Mouse (Mus musculus) hindbrain, postnatal 0 days (tissue): ENCODE data around the gene Ldlrad1. TPM values are rescaled to one million over a fixed set of nuclear protein-coding genes. Genes with fewer than 3 reads are reported as not detected.

Experiments
- ATAC-seq: fragments of 200-750 bp; cut with Nextera tagmentation; 2 replicates; pipeline ENCODE4 v1.8.0; 2017; ENCODE audit warnings: mild to moderate bottlenecking, moderate TSS enrichment, moderate library complexity
- DNase-seq: peaks from one replicate; pipeline ENCODE4 v3.0.0-alpha.2; 2015; ENCODE audit warnings: low spot score
- H3K27ac ChIP-seq: fragments of 300-500 bp; sonication (generic); 2 replicates; pipeline ENCODE4 v1.5.1; 2014; ENCODE audit warnings: mild to moderate bottlenecking
- H3K27me3 ChIP-seq: fragments of 300-500 bp; sonication (generic); 2 replicates; pipeline ENCODE4 v1.6.1; 2014; ENCODE audit warnings: low read length, mixed read lengths; ENCODE audit not compliant: insufficient read depth
- H3K36me3 ChIP-seq: fragments of 300-500 bp; sonication (generic); 2 replicates; pipeline ENCODE4 v1.6.1; 2014; ENCODE audit warnings: low read length, mixed read lengths; ENCODE audit not compliant: insufficient read depth
- H3K4me1 ChIP-seq: fragments of 300-500 bp; sonication (generic); 2 replicates; pipeline ENCODE4 v1.6.1; 2014; ENCODE audit warnings: antibody characterized with exemption, low read length, mixed read lengths; ENCODE audit not compliant: insufficient read depth
- H3K4me2 ChIP-seq: fragments of 300-500 bp; sonication (generic); 2 replicates; pipeline ENCODE4 v1.6.1; 2014; ENCODE audit warnings: low read depth, mild to moderate bottlenecking, low read length, moderate library complexity, mixed read lengths
- H3K4me3 ChIP-seq: fragments of 300-500 bp; sonication (generic); 2 replicates; pipeline ENCODE4 v1.5.1; 2014; ENCODE audit warnings: low read length
- H3K9ac ChIP-seq: fragments of 300-500 bp; sonication (generic); replicated peaks from 2 replicates; pipeline ENCODE4 v1.6.1; 2014; ENCODE audit warnings: mild to moderate bottlenecking, low read length, moderate library complexity, mixed read lengths
- H3K9me3 ChIP-seq: fragments of 300-500 bp; sonication (generic); 2 replicates; pipeline ENCODE4 v1.6.1; 2016; ENCODE audit warnings: low read length, mixed read lengths
- CTCF ChIP-seq: IDR thresholded peaks from 2 replicates; pipeline ENCODE4 v1.5.1; 2016; ENCODE audit warnings: antibody characterized with exemption, control low read depth, low read depth
- WGBS: fragments of 180-500 bp; shearing (Covaris S2); extraction: QIAGEN DNeasy Blood & Tissue Kit; methylation state at CpG from one replicate; pipeline ENCODE4 v1.1.7; 2014; 5-methylcytosine and 5-hydroxymethylcytosine counted together
- polyA plus RNA-seq: library from polyadenylated mRNA; unstranded; fragments of >200 nt; fragmentation: Nextera tagmentation; extraction: Ambion mirVana; gene quantifications from 2 replicates; pipeline ENCODE4 v1.2.1, GENCODE M21; 2015
- total RNA-seq: library from RNA; depleted of rRNA; stranded (reverse); fragments of >200 nt; gene quantifications from 2 replicates; pipeline ENCODE4 v1.2.3, GENCODE M21; 2014

The Ldlrad1 gene
- total and polyA plus RNA-seq, 2 experiments from 2014 or later: not detected

- no peak overlapping the region for H3K4me3 ChIP-seq
- H3K27ac ChIP-seq: no peak overlapping the region
- ATAC-seq: no peak
- H3K9ac ChIP-seq: no peak overlapping the region
- no peaks in the 10 kb centered on the region for H3K27me3 ChIP-seq
- no peak overlapping the region for H3K4me2 ChIP-seq
- 62% methylated on average over 2 of the region's 2 CpGs for WGBS
- H3K4me1 ChIP-seq: peaks cover 5% of the 10 kb centered on the region; the same call in 1 of the 2 replicates
- no peak for DNase-seq
- no peak for TF ChIP-seq CTCF
- peaks cover 5% of the 10 kb centered on the region for H3K36me3 ChIP-seq
- H3K9me3 ChIP-seq: no peaks in the 10 kb centered on the region
These were observed 36.4 kb downstream of the Ldlrad1 start for GRCm38 (mm10) chr4:107245368-107245767.

GRCm38 (mm10) chr4:107246040-107246439, 37.1 kb downstream of the Ldlrad1 start:
- H3K9me3 ChIP-seq: no peaks in the 10 kb centered on the region
- no peak overlapping the region for H3K27ac ChIP-seq
- H3K4me1 ChIP-seq: peaks cover 5% of the 10 kb centered on the region; the same call in 1 of the 2 replicates
- no peak for TF ChIP-seq CTCF
- no peak for DNase-seq
- no peak overlapping the region for H3K4me2 ChIP-seq
- no peak for ATAC-seq
- H3K27me3 ChIP-seq: no peaks in the 10 kb centered on the region
- WGBS: 87% methylated on average over 1 of the region's 1 CpGs
- H3K9ac ChIP-seq: no peak overlapping the region
- no peaks in the 10 kb centered on the region for H3K36me3 ChIP-seq
- H3K4me3 ChIP-seq: no peak overlapping the region

GRCm38 (mm10) chr4:107247110-107247509, 38.1 kb downstream of the Ldlrad1 start:
- Histone ChIP-seq H3K4me3 (no peak overlapping the region), H3K9me3 (no peaks in the 10 kb centered on the region), H3K27ac (no peak overlapping the region), H3K4me2 (no peak overlapping the region), H3K36me3 (no peaks in the 10 kb centered on the region), H3K27me3 (no peaks in the 10 kb centered on the region), H3K4me1 (peaks cover 8% of the 10 kb centered on the region; the same call in 1 of the 2 replicates), H3K9ac (no peak overlapping the region)
- WGBS: 82% methylated on average over 9 of the region's 9 CpGs
- TF ChIP-seq CTCF: no peak
- ATAC-seq (no peak), DNase-seq (no peak)

- TF ChIP-seq CTCF: no peak
- Histone ChIP-seq H3K9ac (no peak overlapping the region), H3K4me3 (no peak overlapping the region), H3K9me3 (no peaks in the 10 kb centered on the region), H3K36me3 (no peaks in the 10 kb centered on the region), H3K4me1 (peaks cover 13% of the 10 kb centered on the region; the same call in 1 of the 2 replicates), H3K4me2 (no peak overlapping the region), H3K27ac (no peak overlapping the region), H3K27me3 (no peaks in the 10 kb centered on the region)
- DNase-seq (no peak), ATAC-seq (no peak)
- WGBS: 62% methylated on average over 3 of the region's 3 CpGs
These were observed 39.1 kb downstream of the Ldlrad1 start for GRCm38 (mm10) chr4:107248061-107248460.

GRCm38 (mm10) chr4:107249471-107249870, 40.5 kb downstream of the Ldlrad1 start:
- WGBS: 28% methylated on average over 2 of the region's 2 CpGs
- Histone ChIP-seq H3K9me3 (no peaks in the 10 kb centered on the region), H3K27me3 (no peaks in the 10 kb centered on the region), H3K4me2 (no peak overlapping the region), H3K4me3 (no peak overlapping the region), H3K4me1 (peaks cover 14% of the 10 kb centered on the region), H3K9ac (no peak overlapping the region), H3K27ac (no peak overlapping the region; the same call in 1 of the 2 replicates), H3K36me3 (no peaks in the 10 kb centered on the region)
- DNase-seq (no peak), ATAC-seq (no peak)
- no peak for TF ChIP-seq CTCF

- Histone ChIP-seq H3K27me3 (no peaks in the 10 kb centered on the region), H3K27ac (no peak overlapping the region), H3K9me3 (no peaks in the 10 kb centered on the region), H3K4me1 (peaks cover 16% of the 10 kb centered on the region), H3K36me3 (no peaks in the 10 kb centered on the region), H3K4me3 (no peak overlapping the region), H3K4me2 (no peak overlapping the region), H3K9ac (no peak overlapping the region)
- WGBS: 20% methylated on average over 4 of the region's 4 CpGs
- no peak for ATAC-seq
- DNase-seq: peak; percentile 79
- TF ChIP-seq CTCF: peak; percentile 82
These were observed 41.5 kb downstream of the Ldlrad1 start for GRCm38 (mm10) chr4:107250494-107250893.

- peaks cover 16% of the 10 kb centered on the region for H3K4me1 ChIP-seq
- peak overlapping the region; percentile 66 for H3K4me2 ChIP-seq
- DNase-seq (no peak), ATAC-seq (no peak)
- peak overlapping the region; percentile 81 for H3K9ac ChIP-seq
- no peaks in the 10 kb centered on the region for H3K36me3 ChIP-seq
- no peak for TF ChIP-seq CTCF
- no peaks in the 10 kb centered on the region for H3K27me3 ChIP-seq
- H3K27ac ChIP-seq: peak overlapping the region; percentile 89; the same call in 1 of the 2 replicates
- peak overlapping the region; percentile 89 for H3K4me3 ChIP-seq
- WGBS: under 1% methylated on average over 10 of the region's 11 CpGs
- H3K9me3 ChIP-seq: no peaks in the 10 kb centered on the region
These were observed 43.5 kb downstream of the Ldlrad1 start for GRCm38 (mm10) chr4:107252522-107252921.
